Mouse (Mus musculus) liver, adult 2 months (tissue): ENCODE results near the gene Gpc6. TPM values are rescaled to one million over a fixed set of nuclear protein-coding genes. Genes with fewer than 3 reads are reported as not detected.

Source experiments
- DNase-seq: peaks from one replicate; pipeline ENCODE4 v3.0.0-alpha.2; 2011; ENCODE audit warnings: low read depth, low spot score; ENCODE audit errors: extremely low read depth
- H3K27ac ChIP-seq: fragments of 200-500 bp; replicated peaks from 2 replicates; pipeline ENCODE4 v1.5.1; 2012; ENCODE audit warnings: low read depth, mild to moderate bottlenecking, control low read depth, inconsistent platforms, low read length; ENCODE audit not compliant: insufficient read depth
- H3K27me3 ChIP-seq: fragments of 200-500 bp; 2 replicates; pipeline ENCODE4 v1.6.1; 2012; ENCODE audit warnings: mild to moderate bottlenecking, moderate library complexity, low read length, inconsistent platforms; ENCODE audit not compliant: control insufficient read depth, insufficient read depth
- H3K36me3 ChIP-seq: fragments of 200-500 bp; 2 replicates; pipeline ENCODE4 v1.6.1; 2012; ENCODE audit warnings: low read length, inconsistent platforms; ENCODE audit not compliant: control insufficient read depth, insufficient read depth
- H3K4me1 ChIP-seq: fragments of 200-500 bp; 2 replicates; pipeline ENCODE4 v1.6.1; 2011; ENCODE audit warnings: low read length; ENCODE audit not compliant: control insufficient read depth, insufficient read depth
- H3K4me3 ChIP-seq: fragments of 200-500 bp; 2 replicates; pipeline ENCODE4 v1.5.1; 2011; ENCODE audit warnings: low read depth, mild to moderate bottlenecking, control low read depth, low read length, moderate library complexity; ENCODE audit not compliant: insufficient read depth
- H3K79me2 ChIP-seq: fragments of 200-500 bp; 2 replicates; pipeline ENCODE4 v1.6.1; 2012; ENCODE audit warnings: inconsistent platforms, mild to moderate bottlenecking, low read length, moderate library complexity; ENCODE audit not compliant: control insufficient read depth, insufficient read depth
- H3K9ac ChIP-seq: fragments of 200-500 bp; 2 replicates; pipeline ENCODE4 v1.6.1; 2012; ENCODE audit warnings: low read depth, mild to moderate bottlenecking, control low read depth, inconsistent platforms, low read length
- CTCF ChIP-seq: fragments of 200-500 bp; IDR thresholded peaks from 2 replicates; pipeline ENCODE4 v1.5.1; 2011; ENCODE audit warnings: low read depth, low read length, control low read depth
- POLR2A ChIP-seq: fragments of 200-500 bp; IDR thresholded peaks from 2 replicates; pipeline ENCODE4 v1.6.1; 2011; ENCODE audit warnings: low read length, control low read depth; ENCODE audit not compliant: insufficient read depth; ENCODE audit errors: extremely low read depth
- WGBS: fragments of 180-500 bp; shearing (Covaris S2); methylation state at CpG from one replicate; pipeline ENCODE4 v1.1.7; 2018; 5-methylcytosine and 5-hydroxymethylcytosine counted together
- polyA plus RNA-seq: library from polyadenylated mRNA; depleted of rRNA; stranded (reverse); fragments of >200 nt; gene quantifications from 2 replicates; pipeline ENCODE4 v1.2.3, GENCODE M21; 2012
- total RNA-seq: library from RNA; depleted of rRNA; stranded (reverse); fragments of >200 nt; gene quantifications from 2 replicates; pipeline ENCODE4 v1.2.3, GENCODE M21; 2014

Gene Gpc6
- total and polyA plus RNA-seq, 2 experiments, result 0.88 to 2.6 TPM

- TF ChIP-seq CTCF (no peak), POLR2A (no peak)
- Histone ChIP-seq H3K9ac (no peak overlapping the region), H3K36me3 (no peaks in the 10 kb centered on the region), H3K27ac (no peak overlapping the region), H3K4me3 (no peak overlapping the region), H3K79me2 (no peaks in the 10 kb centered on the region), H3K4me1 (no peaks in the 10 kb centered on the region), H3K27me3 (no peaks in the 10 kb centered on the region)
- WGBS, result 69% methylated on average over 4 of the region's 4 CpGs
- no peak for DNase-seq
These were observed 221.0 kb downstream of the Gpc6 start for GRCm38 (mm10) chr14:117146089-117146488.

DNA sequence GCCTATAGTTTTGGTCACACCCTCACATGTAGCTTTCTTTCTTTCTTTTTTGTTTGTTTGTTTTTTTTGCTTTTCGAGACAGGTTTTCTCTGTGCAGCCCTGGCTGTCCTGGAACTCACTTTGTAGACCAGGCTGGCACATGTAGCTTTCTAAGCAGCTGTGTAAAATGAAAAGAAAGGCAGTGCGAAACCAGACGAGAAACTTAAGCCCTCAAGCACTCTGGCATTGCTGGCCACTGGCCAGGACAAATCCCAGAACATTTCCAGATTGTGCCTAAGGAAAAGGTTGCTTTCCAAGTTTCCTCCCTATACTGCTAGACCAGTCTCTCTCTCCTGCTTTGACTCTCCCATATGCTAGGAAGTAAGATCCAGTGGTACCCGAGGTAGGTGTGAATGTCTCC lies 221.6 kb downstream of the Gpc6 start:
- no peak for DNase-seq
- H3K36me3 ChIP-seq, result no peaks in the 10 kb centered on the region
- no peak overlapping the region for H3K4me3 ChIP-seq
- H3K9ac ChIP-seq, result no peak overlapping the region
- H3K79me2 ChIP-seq, result no peaks in the 10 kb centered on the region
- H3K27ac ChIP-seq, result no peak overlapping the region
- H3K4me1 ChIP-seq, result no peaks in the 10 kb centered on the region
- no peaks in the 10 kb centered on the region for H3K27me3 ChIP-seq
- no peak for TF ChIP-seq POLR2A
- no peak for TF ChIP-seq CTCF
- 78% methylated on average over 4 of the region's 4 CpGs for WGBS

GRCm38 (mm10) chr14:117151621-117152020 lies 226.5 kb downstream of the Gpc6 start:
- no peaks in the 10 kb centered on the region for H3K36me3 ChIP-seq
- H3K27me3 ChIP-seq, result no peaks in the 10 kb centered on the region
- H3K4me1 ChIP-seq, result no peaks in the 10 kb centered on the region
- TF ChIP-seq CTCF (no peak), POLR2A (no peak)
- no peaks in the 10 kb centered on the region for H3K79me2 ChIP-seq
- 91% methylated on average over 7 of the region's 7 CpGs for WGBS
- H3K27ac ChIP-seq, result no peak overlapping the region
- no peak for DNase-seq
- no peak overlapping the region for H3K9ac ChIP-seq
- H3K4me3 ChIP-seq, result no peak overlapping the region

DNA sequence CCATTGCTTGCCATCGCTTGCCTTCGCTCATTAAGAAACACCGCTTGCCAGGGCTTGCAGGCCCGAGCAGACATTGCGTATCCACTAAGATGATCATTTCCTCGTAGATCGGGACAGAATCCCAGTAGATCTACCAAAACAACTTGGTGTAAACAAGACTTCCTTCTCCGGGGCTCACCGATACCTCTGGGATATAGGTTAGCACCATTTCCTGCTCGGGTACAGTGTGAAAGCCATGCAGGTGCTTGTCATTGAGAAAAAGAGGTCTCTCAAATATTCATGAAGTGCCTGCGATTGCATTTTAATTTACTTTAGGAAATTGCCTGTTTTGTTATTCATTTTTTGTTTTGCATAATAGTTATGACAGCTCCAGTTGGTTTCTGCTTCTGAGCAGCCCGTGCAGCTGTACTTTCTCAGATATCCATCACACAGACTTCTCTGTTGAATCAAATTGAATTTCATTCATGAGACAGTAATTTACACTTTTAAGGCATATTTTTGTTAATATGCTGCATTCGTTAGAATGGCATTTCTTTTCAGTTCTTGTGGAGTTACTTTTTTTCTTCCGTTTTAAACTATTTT lies 230.9 kb downstream of the Gpc6 start:
- no peak for TF ChIP-seq CTCF
- no peak for TF ChIP-seq POLR2A
- H3K9ac ChIP-seq, result no peak overlapping the region
- H3K79me2 ChIP-seq, result no peaks in the 10 kb centered on the region
- no peaks in the 10 kb centered on the region for H3K4me1 ChIP-seq
- no peak overlapping the region for H3K27ac ChIP-seq
- DNase-seq, result no peak
- H3K36me3 ChIP-seq, result no peaks in the 10 kb centered on the region
- H3K4me3 ChIP-seq, result no peak overlapping the region
- WGBS, result 94% methylated on average over 14 of the region's 14 CpGs
- no peaks in the 10 kb centered on the region for H3K27me3 ChIP-seq

GRCm38 (mm10) chr14:117157426-117157825 lies 232.3 kb downstream of the Gpc6 start:
- no peaks in the 10 kb centered on the region for H3K4me1 ChIP-seq
- no peaks in the 10 kb centered on the region for H3K27me3 ChIP-seq
- no peaks in the 10 kb centered on the region for H3K36me3 ChIP-seq
- H3K9ac ChIP-seq, result no peak overlapping the region
- no peaks in the 10 kb centered on the region; the same call in 1 of the 2 replicates for H3K79me2 ChIP-seq
- DNase-seq, result no peak
- no peak overlapping the region for H3K27ac ChIP-seq
- H3K4me3 ChIP-seq, result no peak overlapping the region
- TF ChIP-seq POLR2A (no peak), CTCF (no peak)
- 83% methylated on average over 3 of the region's 3 CpGs for whole genome bisulfite sequencing

- Histone ChIP-seq H3K4me1 (no peaks in the 10 kb centered on the region), H3K4me3 (no peak overlapping the region), H3K27ac (no peak overlapping the region), H3K36me3 (no peaks in the 10 kb centered on the region), H3K79me2 (no peaks in the 10 kb centered on the region), H3K9ac (no peak overlapping the region), H3K27me3 (no peaks in the 10 kb centered on the region)
- TF ChIP-seq POLR2A (no peak), CTCF (no peak)
- DNase-seq, result no peak
- WGBS, result 87% methylated on average over 5 of the region's 5 CpGs
These were observed 241.2 kb downstream of the Gpc6 start for GRCm38 (mm10) chr14:117166350-117166749.
